Comparison of ENCODE assay signal across 1 mouse cellular context in genomic region chr7:126860987-126861386, GRCm38 (mm10).
TF ChIP-seq lines count a peak whose summit lies in the region.

No protein-coding gene starts in this region.

TF ChIP-seq in C2C12, 6 proteins besides CTCF, POLR2A, EP300 and RAD21:
- TF ChIP-seq USF1 (IDR thresholded peaks at IDR 0.05; ENCODE audit: low read depth) (no peak), MYOD1 (IDR thresholded peaks at IDR 0.05; ENCODE audit: control insufficient read depth, insufficient read length, low read depth) (no peak), CEBPB (IDR thresholded peaks at IDR 0.05; ENCODE audit: low read depth) (no peak), MAX (IDR thresholded peaks at IDR 0.05) (no peak), MYOG (IDR thresholded peaks at IDR 0.05; ENCODE audit: control insufficient read depth, extremely low read depth, insufficient read length) (no peak), FOSL1 (IDR thresholded peaks at IDR 0.05; ENCODE audit: insufficient read depth, low read length, poor library complexity, severe bottlenecking) (no peak)
